Mouse (Mus musculus): Measurements from ENCODE around the gene Lmf1. TPM values are rescaled to one million over a fixed set of nuclear protein-coding genes. Genes with fewer than 3 reads are reported as not detected.

Lmf1 gene
- total and polyA plus RNA-seq, 3 experiments, result 14.0 to 30.5 TPM; not detected in 1

DNA sequence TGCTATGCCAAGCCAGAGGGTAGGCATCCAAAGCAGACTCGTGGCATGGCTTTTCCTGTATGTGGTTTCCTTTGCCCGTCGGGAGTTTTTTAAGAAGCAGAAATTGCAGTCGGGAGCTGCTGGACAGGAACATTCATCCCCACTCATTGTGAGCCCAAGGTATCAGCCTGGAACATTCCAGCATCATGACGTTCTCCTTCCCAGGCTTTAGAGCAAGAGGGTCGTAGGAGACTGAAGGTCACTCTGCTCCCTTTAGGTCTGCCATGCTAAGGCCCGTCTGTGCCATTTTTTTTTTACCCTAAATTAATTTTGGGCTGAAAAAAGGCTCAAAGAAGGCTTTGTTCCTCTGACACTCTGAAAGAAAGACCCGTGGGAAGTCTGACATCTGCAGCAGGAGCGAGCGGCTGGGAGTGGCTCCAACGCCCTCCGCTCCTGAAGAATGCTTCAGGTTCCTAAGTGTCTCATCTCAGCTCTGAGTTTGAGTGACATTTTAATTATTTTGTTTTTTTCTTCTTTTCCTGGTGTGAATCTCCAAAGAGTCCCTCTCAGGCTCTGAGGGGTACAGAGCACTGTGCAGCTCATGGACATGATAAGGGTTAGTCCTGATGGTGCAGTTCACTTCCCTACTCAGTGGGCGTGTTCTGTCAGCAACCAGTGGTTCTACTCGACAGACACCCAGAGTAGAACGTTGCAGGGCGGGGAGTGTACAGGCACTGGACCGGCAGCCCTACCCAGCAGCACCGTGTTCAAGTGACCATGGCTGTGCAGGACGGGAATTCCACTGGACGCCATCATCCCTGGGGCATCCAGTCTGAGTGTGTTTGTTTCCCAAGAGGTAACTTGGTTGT lies 47.5 kb downstream of the Lmf1 start:
- Histone ChIP-seq H3K4me1 (ENCODE audit: control insufficient read depth in 1 of 2, insufficient read depth in 2 of 2, low read length in 2 of 2) (no peaks in the 10 kb centered on the region), H3K27me3 (ENCODE audit: control insufficient read depth in 1 of 2, insufficient read depth in 2 of 2, low read length in 2 of 2) (no peaks in the 10 kb centered on the region), H3K27ac (ENCODE audit: control insufficient read depth, low read depth, low read length) (no peak overlapping the region), H3K36me3 (ENCODE audit: control insufficient read depth in 1 of 2, insufficient read depth in 2 of 2, low read length in 2 of 2) (no peaks in the 10 kb centered on the region), H3K9me3 (replicated peaks; ENCODE audit: insufficient read depth, low read length) (no peaks in the 10 kb centered on the region), H3K9ac (ENCODE audit: control insufficient read depth, low read depth, low read length, poor library complexity, severe bottlenecking) (no peak overlapping the region), H3K4me3 (ENCODE audit: control insufficient read depth in 1 of 2, insufficient read depth in 1 of 2, low read depth in 2 of 2, low read length in 2 of 2) (no peak overlapping the region), H3K79me2 (ENCODE audit: control insufficient read depth, insufficient read depth, low read length, poor library complexity) (no peaks in the 10 kb centered on the region)
- TF ChIP-seq TCF12 (IDR thresholded peaks at IDR 0.05; ENCODE audit: low read depth, low read length) (no peak), ZC3H11A (IDR thresholded peaks at IDR 0.05; ENCODE audit: low read depth, low read length) (no peak), MAFK (IDR thresholded peaks at IDR 0.05; ENCODE audit: borderline replicate concordance, low read depth, low read length) (no peak), ZMIZ1 (IDR thresholded peaks at IDR 0.05; ENCODE audit: low read depth, low read length) (no peak), USF2 (IDR thresholded peaks at IDR 0.05; ENCODE audit: borderline replicate concordance in 1 of 2, insufficient read depth in 1 of 2, low read depth in 1 of 2, low read length in 2 of 2) (no peak), CTCF (IDR thresholded peaks at IDR 0.05 in 2 of 3, conservative IDR thresholded peaks at IDR 0.05 in 1 of 3; ENCODE audit: control insufficient read depth in 1 of 3, insufficient read depth in 1 of 3, low read depth in 2 of 3, low read length in 3 of 3, poor library complexity in 1 of 3, severe bottlenecking in 1 of 3) (no peak), MYC (IDR thresholded peaks at IDR 0.05; ENCODE audit: low read depth, low read length) (no peak), POLR2AphosphoS2 (IDR thresholded peaks at IDR 0.05; ENCODE audit: low read length) (no peak), JUND (IDR thresholded peaks at IDR 0.05; ENCODE audit: low read depth, low read length) (no peak), ZKSCAN1 (IDR thresholded peaks at IDR 0.05; ENCODE audit: low read depth, low read length) (no peak), SIN3A (IDR thresholded peaks at IDR 0.05; ENCODE audit: low read length) (no peak), ETS1 (IDR thresholded peaks at IDR 0.05; ENCODE audit: low read depth, low read length) (no peak), USF1 (IDR thresholded peaks at IDR 0.05; ENCODE audit: low read depth, low read length) (no peak), TBP (IDR thresholded peaks at IDR 0.05; ENCODE audit: low read depth, low read length) (no peak), MXI1 (IDR thresholded peaks at IDR 0.05; ENCODE audit: low read depth, low read length) (no peak), RCOR1 (IDR thresholded peaks at IDR 0.05; ENCODE audit: low read depth, low read length) (no peak), CHD2 (IDR thresholded peaks at IDR 0.05; ENCODE audit: low read length) (no peak)
- no peak for DNase-seq (ENCODE audit: low read depth, low spot score)

DNA sequence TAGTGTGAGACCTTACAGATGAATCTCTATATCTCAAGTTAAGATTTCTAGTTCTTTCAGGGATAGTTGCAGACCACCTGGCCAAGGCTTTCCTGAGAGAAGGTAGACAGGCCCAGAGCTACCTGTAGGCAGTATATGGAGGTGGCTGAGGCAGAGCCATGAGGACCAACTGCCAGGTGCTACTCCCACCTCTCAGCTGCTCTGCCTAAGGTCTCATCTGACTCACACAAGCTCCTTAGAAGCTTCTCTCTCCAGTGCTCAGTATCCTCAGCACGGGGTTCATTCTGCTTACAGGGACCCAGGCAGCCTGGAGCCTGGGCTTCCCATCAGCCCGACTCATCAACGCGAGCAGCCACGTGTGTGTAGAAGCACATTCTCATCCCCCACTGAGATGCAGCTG lies 51.4 kb downstream of the Lmf1 start:
- DNase-seq (ENCODE audit: low read depth, low spot score), result no peak
- Histone ChIP-seq H3K79me2 (ENCODE audit: control insufficient read depth, insufficient read depth, low read length, poor library complexity) (no peaks in the 10 kb centered on the region), H3K4me1 (ENCODE audit: control insufficient read depth in 1 of 2, insufficient read depth in 2 of 2, low read length in 2 of 2) (no peaks in the 10 kb centered on the region), H3K27me3 (ENCODE audit: control insufficient read depth in 1 of 2, insufficient read depth in 2 of 2, low read length in 2 of 2) (no peaks in the 10 kb centered on the region), H3K4me3 (ENCODE audit: control insufficient read depth in 1 of 2, insufficient read depth in 1 of 2, low read depth in 2 of 2, low read length in 2 of 2) (no peak overlapping the region), H3K9ac (ENCODE audit: control insufficient read depth, low read depth, low read length, poor library complexity, severe bottlenecking) (no peak overlapping the region), H3K9me3 (replicated peaks; ENCODE audit: insufficient read depth, low read length) (no peaks in the 10 kb centered on the region), H3K36me3 (ENCODE audit: control insufficient read depth in 1 of 2, insufficient read depth in 2 of 2, low read length in 2 of 2) (no peaks in the 10 kb centered on the region), H3K27ac (ENCODE audit: control insufficient read depth, low read depth, low read length) (no peak overlapping the region)
- TF ChIP-seq ZNF384 (IDR thresholded peaks at IDR 0.05; ENCODE audit: low read depth, low read length), result no peak
- TF ChIP-seq TAL1 (IDR thresholded peaks at IDR 0.05; ENCODE audit: low read length), result no peak
- no peak for TF ChIP-seq MAFK (IDR thresholded peaks at IDR 0.05; ENCODE audit: borderline replicate concordance, low read depth, low read length)
- no peak for TF ChIP-seq CHD2 (IDR thresholded peaks at IDR 0.05; ENCODE audit: low read length)
- TF ChIP-seq GATA1 (IDR thresholded peaks at IDR 0.05; ENCODE audit: low read depth, low read length), result no peak
- TF ChIP-seq TCF12 (IDR thresholded peaks at IDR 0.05; ENCODE audit: low read depth, low read length), result no peak
- no peak for TF ChIP-seq UBTF (IDR thresholded peaks at IDR 0.05; ENCODE audit: borderline replicate concordance, insufficient read depth, low read depth, low read length)
- no peak for TF ChIP-seq TBP (IDR thresholded peaks at IDR 0.05; ENCODE audit: low read depth, low read length)
- TF ChIP-seq SMC3 (IDR thresholded peaks at IDR 0.05; ENCODE audit: low read depth, low read length), result no peak
- TF ChIP-seq CTCF (IDR thresholded peaks at IDR 0.05 in 2 of 3, conservative IDR thresholded peaks at IDR 0.05 in 1 of 3; ENCODE audit: control insufficient read depth in 1 of 3, insufficient read depth in 1 of 3, low read depth in 2 of 3, low read length in 3 of 3, poor library complexity in 1 of 3, severe bottlenecking in 1 of 3), result no peak
- no peak for TF ChIP-seq BHLHE40 (IDR thresholded peaks at IDR 0.05; ENCODE audit: borderline replicate concordance, low read depth, low read length)
- no peak for TF ChIP-seq CHD1 (IDR thresholded peaks at IDR 0.05; ENCODE audit: low read depth, low read length)
- TF ChIP-seq GABPA (IDR thresholded peaks at IDR 0.05; ENCODE audit: low read depth, low read length), result no peak
- TF ChIP-seq POLR2AphosphoS2 (IDR thresholded peaks at IDR 0.05; ENCODE audit: low read length), result no peak
- no peak for TF ChIP-seq MXI1 (IDR thresholded peaks at IDR 0.05; ENCODE audit: low read depth, low read length)
- TF ChIP-seq E2F4 (IDR thresholded peaks at IDR 0.05; ENCODE audit: borderline replicate concordance, low read depth, low read length), result no peak
- TF ChIP-seq NELFE (IDR thresholded peaks at IDR 0.05; ENCODE audit: low read depth, low read length), result no peak
